Mouse (Mus musculus): ENCODE data around the gene Rpl14.
"Not testable (repeated sequence)": the region's sequence is repeated elsewhere in the genome, so short reads cannot be mapped to it uniquely, and the experiment has no call there.

The Rpl14 gene

GRCm38 (mm10) chr9:120570741-120571592 lies at the start of gene Rpl14:
Rpl14 (plus strand) TSS chr9:120571444.
- DNase-seq (ENCODE audit: low spot score): peak; percentile 99

GRCm38 (mm10) chr9:120527270-120527669 lies 44.0 kb upstream of the Rpl14 start:
- DNase-seq (ENCODE audit: low spot score): no peak

- no peak for DNase-seq (ENCODE audit: low spot score)
These were observed 43.3 kb upstream of the Rpl14 start for GRCm38 (mm10) chr9:120527919-120528318.

GRCm38 (mm10) chr9:120528815-120529510 lies 42.3 kb upstream of the Rpl14 start:
- no peak for DNase-seq (ENCODE audit: low spot score)

GRCm38 (mm10) chr9:120530471-120530870 lies 40.8 kb upstream of the Rpl14 start:
- DNase-seq (ENCODE audit: low spot score): no peak

GRCm38 (mm10) chr9:120532062-120532461 lies 39.2 kb upstream of the Rpl14 start:
- no peak for DNase-seq (ENCODE audit: low spot score)

- no peak for DNase-seq (ENCODE audit: low spot score)
These were observed 38.6 kb upstream of the Rpl14 start for GRCm38 (mm10) chr9:120532691-120533090.

- DNase-seq (ENCODE audit: low spot score): not testable (repeated sequence)
These were observed 37.7 kb upstream of the Rpl14 start for GRCm38 (mm10) chr9:120533446-120533950.

- no peak for DNase-seq (ENCODE audit: low spot score)
These were observed 31.5 kb upstream of the Rpl14 start, which contains the start of gene Entpd3 for GRCm38 (mm10) chr9:120539662-120540251. Entpd3 (plus strand) TSS chr9:120539818.

GRCm38 (mm10) chr9:120541411-120541810 lies 29.8 kb upstream of the Rpl14 start:
- DNase-seq (ENCODE audit: low spot score): no peak

- DNase-seq (ENCODE audit: low spot score): no peak
These were observed 29.0 kb upstream of the Rpl14 start for GRCm38 (mm10) chr9:120542241-120542640.

GRCm38 (mm10) chr9:120545994-120546393 lies 25.2 kb upstream of the Rpl14 start:
- no peak for DNase-seq (ENCODE audit: low spot score)

- DNase-seq (ENCODE audit: low spot score): no peak
These were observed 24.8 kb upstream of the Rpl14 start for GRCm38 (mm10) chr9:120546482-120546881.

- no peak for DNase-seq (ENCODE audit: low spot score)
These were observed 24.1 kb upstream of the Rpl14 start for GRCm38 (mm10) chr9:120547026-120547668.

- no peak for DNase-seq (ENCODE audit: low spot score)
These were observed 20.5 kb upstream of the Rpl14 start for GRCm38 (mm10) chr9:120550778-120551177.

- no peak for DNase-seq (ENCODE audit: low spot score)
These were observed 7.7 kb upstream of the Rpl14 start for GRCm38 (mm10) chr9:120563590-120563989.

GRCm38 (mm10) chr9:120564247-120564646 lies 7.0 kb upstream of the Rpl14 start:
- DNase-seq (ENCODE audit: low spot score): no peak

- no peak for DNase-seq (ENCODE audit: low spot score)
These were observed 4.9 kb upstream of the Rpl14 start for GRCm38 (mm10) chr9:120566384-120566783.

- DNase-seq (ENCODE audit: low spot score): no peak
These were observed 2.3 kb upstream of the Rpl14 start for GRCm38 (mm10) chr9:120568917-120569316.

GRCm38 (mm10) chr9:120569721-120570333 lies 1.4 kb upstream of the Rpl14 start:
- DNase-seq (ENCODE audit: low spot score): no peak

- no peak for DNase-seq (ENCODE audit: low spot score)
These were observed 914 bp upstream of the Rpl14 start for GRCm38 (mm10) chr9:120570334-120570725.

Measured in urinary bladder, postnatal 25 days (tissue).